Mouse (Mus musculus): Measurements from ENCODE around the gene Wdr34. TPM values are rescaled to one million over a fixed set of nuclear protein-coding genes. Genes with fewer than 3 reads are reported as not detected.
A peak's percentile ranks its signal among the peaks of the same experiment; 100 is the strongest.

Gene Wdr34
- polyA plus RNA-seq, 1 experiment: 8.3 TPM

- peak overlapping the region; percentile 94 for H3K27ac ChIP-seq (ENCODE audit: insufficient read depth, low read depth, low read length)
- H3K36me3 ChIP-seq (ENCODE audit: control insufficient read depth, insufficient read depth, low read length): peaks cover 17% of the 10 kb centered on the region
- TF ChIP-seq CTCF (IDR thresholded peaks at IDR 0.05; ENCODE audit: extremely low read depth, insufficient read length, insufficient replicate concordance, low read depth, low read length) (no peak), POLR2A (IDR thresholded peaks at IDR 0.05; ENCODE audit: low read depth, low read length) (peak; percentile 61)
- 1% methylated on average over 75 of the region's 101 CpGs for WGBS
- H3K4me1 ChIP-seq (ENCODE audit: control insufficient read depth, insufficient read depth, insufficient read length, low read length): peaks cover 2% of the 10 kb centered on the region; the same call in 1 of the 2 replicates
- H3K4me3 ChIP-seq (ENCODE audit: low read depth, low read length): peak overlapping the region; percentile 100
- H3K27me3 ChIP-seq (ENCODE audit: control insufficient read depth, insufficient read depth, low read length): no peaks in the 10 kb centered on the region
Observed at GRCm38 (mm10) chr2:30066046-30066901, 17.6 kb upstream of the Wdr34 start.

- Histone ChIP-seq H3K4me1 (ENCODE audit: control insufficient read depth, insufficient read depth, insufficient read length, low read length) (peaks cover 2% of the 10 kb centered on the region; the same call in 1 of the 2 replicates), H3K27ac (ENCODE audit: insufficient read depth, low read depth, low read length) (no peak overlapping the region), H3K4me3 (ENCODE audit: low read depth, low read length) (no peak overlapping the region), H3K27me3 (ENCODE audit: control insufficient read depth, insufficient read depth, low read length) (no peaks in the 10 kb centered on the region), H3K36me3 (ENCODE audit: control insufficient read depth, insufficient read depth, low read length) (peaks cover 6% of the 10 kb centered on the region)
- TF ChIP-seq POLR2A (IDR thresholded peaks at IDR 0.05; ENCODE audit: low read depth, low read length) (no peak), CTCF (IDR thresholded peaks at IDR 0.05; ENCODE audit: extremely low read depth, insufficient read length, insufficient replicate concordance, low read depth, low read length) (no peak)
- WGBS: 45% methylated on average over 3 of the region's 3 CpGs
Observed at GRCm38 (mm10) chr2:30064298-30064697, 15.6 kb upstream of the Wdr34 start.

- peaks cover 2% of the 10 kb centered on the region; the same call in 1 of the 2 replicates for H3K36me3 ChIP-seq (ENCODE audit: control insufficient read depth, insufficient read depth, low read length)
- peak overlapping the region; percentile 75; the same call in 1 of the 2 replicates for H3K27ac ChIP-seq (ENCODE audit: insufficient read depth, low read depth, low read length)
- WGBS: 12% methylated on average over 3 of the region's 3 CpGs
- H3K27me3 ChIP-seq (ENCODE audit: control insufficient read depth, insufficient read depth, low read length): no peaks in the 10 kb centered on the region
- peaks cover 2% of the 10 kb centered on the region; the same call in 1 of the 2 replicates for H3K4me1 ChIP-seq (ENCODE audit: control insufficient read depth, insufficient read depth, insufficient read length, low read length)
- peak overlapping the region; percentile 15; the same call in 1 of the 2 replicates for H3K4me3 ChIP-seq (ENCODE audit: low read depth, low read length)
- TF ChIP-seq POLR2A (IDR thresholded peaks at IDR 0.05; ENCODE audit: low read depth, low read length) (no peak), CTCF (IDR thresholded peaks at IDR 0.05; ENCODE audit: extremely low read depth, insufficient read length, insufficient replicate concordance, low read depth, low read length) (no peak)
Observed at GRCm38 (mm10) chr2:30063791-30064190, 15.1 kb upstream of the Wdr34 start.

- Histone ChIP-seq H3K27me3 (ENCODE audit: control insufficient read depth, insufficient read depth, low read length) (no peaks in the 10 kb centered on the region), H3K27ac (ENCODE audit: insufficient read depth, low read depth, low read length) (peak overlapping the region; percentile 75), H3K4me3 (ENCODE audit: low read depth, low read length) (peak overlapping the region; percentile 77), H3K4me1 (ENCODE audit: control insufficient read depth, insufficient read depth, insufficient read length, low read length) (peaks cover 2% of the 10 kb centered on the region; the same call in 1 of the 2 replicates), H3K36me3 (ENCODE audit: control insufficient read depth, insufficient read depth, low read length) (no peaks in the 10 kb centered on the region)
- WGBS: 3% methylated on average over 8 of the region's 8 CpGs
- TF ChIP-seq CTCF (IDR thresholded peaks at IDR 0.05; ENCODE audit: extremely low read depth, insufficient read length, insufficient replicate concordance, low read depth, low read length): no peak
- no peak for TF ChIP-seq POLR2A (IDR thresholded peaks at IDR 0.05; ENCODE audit: low read depth, low read length)
Observed at GRCm38 (mm10) chr2:30063235-30063634, 14.6 kb upstream of the Wdr34 start.

GRCm38 (mm10) chr2:30062249-30063093, 13.8 kb upstream of the Wdr34 start:
- Histone ChIP-seq H3K4me1 (ENCODE audit: control insufficient read depth, insufficient read depth, insufficient read length, low read length) (peaks cover 2% of the 10 kb centered on the region; the same call in 1 of the 2 replicates), H3K36me3 (ENCODE audit: control insufficient read depth, insufficient read depth, low read length) (no peaks in the 10 kb centered on the region), H3K27me3 (ENCODE audit: control insufficient read depth, insufficient read depth, low read length) (no peaks in the 10 kb centered on the region), H3K27ac (ENCODE audit: insufficient read depth, low read depth, low read length) (peak overlapping the region; percentile 75), H3K4me3 (ENCODE audit: low read depth, low read length) (peak overlapping the region; percentile 77)
- WGBS: under 1% methylated on average over 40 of the region's 40 CpGs
- peak; percentile 42; the same call in 1 of the 2 replicates for TF ChIP-seq POLR2A (IDR thresholded peaks at IDR 0.05; ENCODE audit: low read depth, low read length)
- no peak for TF ChIP-seq CTCF (IDR thresholded peaks at IDR 0.05; ENCODE audit: extremely low read depth, insufficient read length, insufficient replicate concordance, low read depth, low read length)

- WGBS: 6% methylated on average over 37 of the region's 37 CpGs
- H3K27ac ChIP-seq (ENCODE audit: insufficient read depth, low read depth, low read length): peak overlapping the region; percentile 75
- no peak for TF ChIP-seq CTCF (IDR thresholded peaks at IDR 0.05; ENCODE audit: extremely low read depth, insufficient read length, insufficient replicate concordance, low read depth, low read length)
- TF ChIP-seq POLR2A (IDR thresholded peaks at IDR 0.05; ENCODE audit: low read depth, low read length): no peak
- peak overlapping the region; percentile 77 for H3K4me3 ChIP-seq (ENCODE audit: low read depth, low read length)
- H3K36me3 ChIP-seq (ENCODE audit: control insufficient read depth, insufficient read depth, low read length): no peaks in the 10 kb centered on the region
- no peaks in the 10 kb centered on the region for H3K27me3 ChIP-seq (ENCODE audit: control insufficient read depth, insufficient read depth, low read length)
- peaks cover 2% of the 10 kb centered on the region; the same call in 1 of the 2 replicates for H3K4me1 ChIP-seq (ENCODE audit: control insufficient read depth, insufficient read depth, insufficient read length, low read length)
Observed at GRCm38 (mm10) chr2:30061215-30062166, 12.8 kb upstream of the Wdr34 start.

Measured in small intestine, adult 2 months (tissue).